Mouse (Mus musculus) limb, embryonic 14.5 days (tissue): ENCODE results near the gene Clpb. TPM values are rescaled to one million over a fixed set of nuclear protein-coding genes. Genes with fewer than 3 reads are reported as not detected.

Source experiments
- ATAC-seq: fragments of 200-750 bp; cut with Nextera tagmentation; 2 replicates; pipeline ENCODE4 v1.8.0; 2017; ENCODE audit warnings: low read depth, moderate number of reproducible peaks, moderate TSS enrichment; ENCODE audit not compliant: low FRiP score
- DNase-seq: peaks from one replicate; pipeline ENCODE4 v3.0.0-alpha.2; 2015; ENCODE audit warnings: low spot score
- H3K27ac ChIP-seq: fragments of 300-500 bp; sonication (generic); replicated peaks from 2 replicates; pipeline ENCODE4 v1.5.1; 2014; ENCODE audit warnings: low read depth, mild to moderate bottlenecking, low read length, moderate library complexity, mixed read lengths
- H3K27me3 ChIP-seq: fragments of 300-500 bp; sonication (generic); 2 replicates; pipeline ENCODE4 v1.6.1; 2014; ENCODE audit warnings: low read length, mixed read lengths; ENCODE audit not compliant: control insufficient read depth, insufficient read depth
- H3K36me3 ChIP-seq: fragments of 300-500 bp; sonication (generic); 2 replicates; pipeline ENCODE4 v1.6.1; 2014; ENCODE audit warnings: mild to moderate bottlenecking, low read length, moderate library complexity, mixed read lengths; ENCODE audit not compliant: control insufficient read depth, insufficient read depth
- H3K4me1 ChIP-seq: fragments of 300-500 bp; sonication (generic); 2 replicates; pipeline ENCODE4 v1.6.1; 2014; ENCODE audit warnings: antibody characterized with exemption, low read length, mixed read lengths; ENCODE audit not compliant: control insufficient read depth, insufficient read depth
- H3K4me2 ChIP-seq: fragments of 300-500 bp; sonication (generic); replicated peaks from 2 replicates; pipeline ENCODE4 v1.6.1; 2014; ENCODE audit warnings: low read depth, mild to moderate bottlenecking, low read length, moderate library complexity; ENCODE audit not compliant: severe bottlenecking
- H3K4me3 ChIP-seq: fragments of 300-500 bp; sonication (generic); replicated peaks from 2 replicates; pipeline ENCODE4 v1.5.1; 2014; ENCODE audit warnings: low read length
- H3K9ac ChIP-seq: fragments of 300-500 bp; sonication (generic); 2 replicates; pipeline ENCODE4 v1.6.1; 2014; ENCODE audit warnings: mild to moderate bottlenecking, low read depth, low read length, moderate library complexity; ENCODE audit not compliant: severe bottlenecking
- H3K9me3 ChIP-seq: fragments of 300-500 bp; sonication (generic); 2 replicates; pipeline ENCODE4 v1.6.1; 2016; ENCODE audit warnings: low read length; ENCODE audit not compliant: control insufficient read depth
- POLR2A ChIP-seq: fragments of 200-500 bp; IDR thresholded peaks from 2 replicates; pipeline ENCODE4 v1.8.0; 2012; ENCODE audit warnings: inconsistent platforms, mild to moderate bottlenecking, moderate library complexity, borderline replicate concordance; ENCODE audit not compliant: insufficient read depth, insufficient read length; ENCODE audit errors: extremely low read depth
- WGBS: fragments of 180-500 bp; shearing (Covaris S2); extraction: QIAGEN DNeasy Blood & Tissue Kit; methylation state at CpG from one replicate; pipeline ENCODE4 v1.1.7; 2014; 5-methylcytosine and 5-hydroxymethylcytosine counted together
- polyA plus RNA-seq, 2 experiments: library from polyadenylated mRNA; depleted of rRNA in 1 of 2; stranded (reverse) in 1 of 2; unstranded in 1 of 2; fragments of >200 nt; fragmentation: Nextera tagmentation in 1 of 2; extraction: Ambion mirVana in 1 of 2; gene quantifications; 2 replicates each; pipeline versions ENCODE4 v1.2.1 to v1.2.3; 2012 to 2014

Gene Clpb
- polyA plus RNA-seq, 2 experiments = 27.6 to 41.7 TPM

- H3K4me1 ChIP-seq = peaks cover 29% of the 10 kb centered on the region
- no peak for TF ChIP-seq POLR2A
- H3K27me3 ChIP-seq = no peaks in the 10 kb centered on the region
- peak overlapping the region; percentile 96 for H3K27ac ChIP-seq
- ATAC-seq = peak; percentile 4; the same call in 1 of the 2 replicates
- DNase-seq = no peak
- H3K4me2 ChIP-seq = peak overlapping the region; percentile 82
- peak overlapping the region; percentile 95 for H3K9ac ChIP-seq
- WGBS = under 1% methylated on average over 20 of the region's 20 CpGs
- H3K4me3 ChIP-seq = peak overlapping the region; percentile 74
- H3K9me3 ChIP-seq = no peaks in the 10 kb centered on the region
- H3K36me3 ChIP-seq = peaks cover 21% of the 10 kb centered on the region
Measured at GRCm38 (mm10) chr7:101837154-101837605, 173.7 kb downstream of the Clpb start.

DNA sequence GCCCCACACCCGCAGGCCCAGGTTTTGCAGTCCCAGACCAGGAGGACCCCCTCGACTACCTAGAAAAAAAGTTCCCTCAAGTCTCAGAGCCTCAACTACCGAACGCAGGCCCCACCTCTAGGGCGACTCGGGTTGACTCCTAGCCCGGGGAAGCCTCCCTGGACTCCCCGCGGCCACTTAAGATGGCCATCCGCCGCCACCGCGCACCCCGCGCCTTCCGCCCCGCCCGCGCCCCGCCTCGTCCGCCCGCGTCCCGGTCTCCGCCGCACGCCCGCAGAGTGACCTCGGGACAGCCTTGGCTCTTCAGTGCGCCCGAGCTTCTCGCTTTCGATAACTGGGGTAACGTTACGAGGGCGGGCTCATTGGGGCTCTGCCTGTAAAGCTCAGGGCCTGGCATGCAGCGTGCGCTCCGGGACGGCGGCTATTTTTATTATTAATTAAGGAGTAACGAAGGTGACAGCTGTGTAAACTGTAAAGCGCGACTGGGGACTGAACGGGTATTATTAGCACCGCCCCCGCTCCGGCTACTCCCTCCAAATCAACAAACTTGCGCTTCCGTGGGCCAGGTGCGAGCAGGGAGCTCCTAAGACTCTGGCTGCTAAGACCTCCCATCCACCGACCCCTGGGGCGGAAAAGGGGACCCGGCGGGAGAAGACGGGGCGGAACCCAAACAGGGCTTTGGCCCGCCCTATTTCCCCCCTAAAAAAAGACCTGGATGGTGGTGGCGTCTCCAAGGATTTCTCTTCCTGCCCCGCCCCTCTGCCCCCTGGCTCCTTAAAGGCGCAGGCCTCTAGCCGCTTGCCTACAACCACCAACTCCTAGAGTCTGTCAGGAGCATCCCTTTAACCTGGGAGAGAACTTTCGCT lies 174.4 kb downstream of the Clpb start, which contains the start of gene Inppl1:
Inppl1 (minus strand) TSS at position 624 of the 866 bp plus-strand sequence.
- no peaks in the 10 kb centered on the region for H3K27me3 ChIP-seq
- H3K36me3 ChIP-seq = peaks cover 14% of the 10 kb centered on the region
- under 1% methylated on average over 61 of the region's 64 CpGs for WGBS
- peak within 1 kb of the TSS; percentile 74 for H3K4me3 ChIP-seq
- H3K4me2 ChIP-seq = peak within 1 kb of the TSS; percentile 82
- H3K9me3 ChIP-seq = no peaks in the 10 kb centered on the region
- no peak for TF ChIP-seq POLR2A
- DNase-seq = peak; percentile 95
- peak within 1 kb of the TSS; percentile 96 for H3K27ac ChIP-seq
- H3K9ac ChIP-seq = peak within 1 kb of the TSS; percentile 95
- peak; percentile 82 for ATAC-seq
- H3K4me1 ChIP-seq = peaks cover 29% of the 10 kb centered on the region

DNA sequence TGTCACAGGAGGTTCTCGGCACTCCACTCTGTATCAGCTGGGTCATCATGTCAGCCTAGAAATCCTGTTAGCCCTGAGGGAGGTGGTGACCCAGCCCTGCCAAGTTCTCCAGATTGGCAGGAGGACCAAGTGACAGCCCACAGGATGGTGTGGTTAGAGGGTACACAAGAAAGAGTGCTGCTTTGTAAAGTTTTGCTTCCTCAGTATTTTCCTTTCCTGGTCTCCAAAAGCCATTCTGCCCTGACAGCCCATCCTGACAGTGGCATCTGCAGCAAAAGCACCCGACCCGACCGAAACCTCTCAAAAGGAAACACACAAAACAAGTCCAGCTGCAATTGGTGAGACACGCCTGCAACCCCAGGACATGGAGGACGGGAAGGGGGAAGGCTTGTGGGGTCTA lies 180.8 kb downstream of the Clpb start:
- H3K9me3 ChIP-seq = no peaks in the 10 kb centered on the region
- 55% methylated on average over 6 of the region's 6 CpGs for WGBS
- no peak overlapping the region for H3K27ac ChIP-seq
- no peaks in the 10 kb centered on the region for H3K36me3 ChIP-seq
- no peak overlapping the region for H3K9ac ChIP-seq
- no peak overlapping the region for H3K4me2 ChIP-seq
- no peaks in the 10 kb centered on the region for H3K4me1 ChIP-seq
- no peak for DNase-seq
- H3K27me3 ChIP-seq = no peaks in the 10 kb centered on the region
- TF ChIP-seq POLR2A = no peak
- H3K4me3 ChIP-seq = no peak overlapping the region
- no peak for ATAC-seq

Other genes with a start within 250 kb of the Clpb start
- gene Pde2a, start 241.9 kb upstream of the Clpb start, polyA plus RNA-seq (2012; rRNA removed) = 11.8 and 12.7 TPM in 2 replicates
- gene Pde2a, start 241.9 kb upstream of the Clpb start, polyA plus RNA-seq (2014; fragmentation: Nextera tagmentation; extraction: Ambion mirVana) = 4.9 and 10.5 TPM in 2 replicates
- gene Art2b, start 78.0 kb upstream of the Clpb start, polyA plus RNA-seq (2012; rRNA removed) = not detected in 2 replicates
- gene Art2b, start 78.0 kb upstream of the Clpb start, polyA plus RNA-seq (2014; fragmentation: Nextera tagmentation; extraction: Ambion mirVana) = not detected in 2 replicates
- gene Phox2a, start 154.7 kb downstream of the Clpb start, polyA plus RNA-seq (2012; rRNA removed) = 0.13 and 0.41 TPM in 2 replicates
- 0.26 TPM in 1 of 2 replicates, not detected in the other for gene Phox2a, start 154.7 kb downstream of the Clpb start, polyA plus RNA-seq (2014; fragmentation: Nextera tagmentation; extraction: Ambion mirVana)
- 111 and 152 TPM in 2 replicates for gene Inppl1, start 174.6 kb downstream of the Clpb start, polyA plus RNA-seq (2012; rRNA removed)
- gene Inppl1, start 174.6 kb downstream of the Clpb start, polyA plus RNA-seq (2014; fragmentation: Nextera tagmentation; extraction: Ambion mirVana) = 30.5 and 44.5 TPM in 2 replicates
- 3.4 and 4.8 TPM in 2 replicates for gene Folr2, start 193.6 kb downstream of the Clpb start, polyA plus RNA-seq (2012; rRNA removed)
- 2.8 and 3.1 TPM in 2 replicates for gene Folr2, start 193.6 kb downstream of the Clpb start, polyA plus RNA-seq (2014; fragmentation: Nextera tagmentation; extraction: Ambion mirVana)
- 67.2 and 68.9 TPM in 2 replicates for gene Anapc15, start 200.1 kb downstream of the Clpb start, polyA plus RNA-seq (2012; rRNA removed)
- gene Anapc15, start 200.1 kb downstream of the Clpb start, polyA plus RNA-seq (2014; fragmentation: Nextera tagmentation; extraction: Ambion mirVana) = 44.7 and 60.5 TPM in 2 replicates
- gene Folr1, start 207.2 kb downstream of the Clpb start, polyA plus RNA-seq (2012; rRNA removed) = 1.1 and 1.3 TPM in 2 replicates
- 1.0 TPM in 1 of 2 replicates, not detected in the other for gene Folr1, start 207.2 kb downstream of the Clpb start, polyA plus RNA-seq (2014; fragmentation: Nextera tagmentation; extraction: Ambion mirVana)
- gene Lamtor1, start 242.3 kb downstream of the Clpb start, polyA plus RNA-seq (2012; rRNA removed) = 176 and 203 TPM in 2 replicates
- 154 and 166 TPM in 2 replicates for gene Lamtor1, start 242.3 kb downstream of the Clpb start, polyA plus RNA-seq (2014; fragmentation: Nextera tagmentation; extraction: Ambion mirVana)
- gene Tomt, start 242.7 kb downstream of the Clpb start, polyA plus RNA-seq (2012; rRNA removed) = 0.18 and 0.23 TPM in 2 replicates
- 0.29 and 0.41 TPM in 2 replicates for gene Tomt, start 242.7 kb downstream of the Clpb start, polyA plus RNA-seq (2014; fragmentation: Nextera tagmentation; extraction: Ambion mirVana)